Mouse (Mus musculus): ENCODE data around the gene Rpgrip1l.

- TF ChIP-seq POLR2A (IDR thresholded peaks at IDR 0.05; ENCODE audit: borderline replicate concordance, extremely low read depth, insufficient read depth, insufficient read length, poor library complexity, severe bottlenecking) (no peak), CTCF (IDR thresholded peaks at IDR 0.05; ENCODE audit: borderline replicate concordance, extremely low read depth, insufficient read depth, insufficient read length) (no peak)
These were observed 42.3 kb upstream of the Rpgrip1l start for GRCm38 (mm10) chr8:91355301-91355905.

Data from brain, embryonic 14.5 days (tissue).